Mouse (Mus musculus) large intestine, adult 2 months (tissue): ENCODE measurements around the gene Prim2. TPM values are rescaled to one million over a fixed set of nuclear protein-coding genes. Genes with fewer than 3 reads are reported as not detected.

Experiments used
- polyA plus RNA-seq: library from polyadenylated mRNA; depleted of rRNA; stranded (reverse); fragments of >200 nt; gene quantifications from 2 replicates; pipeline ENCODE4 v1.2.3, GENCODE M21; 2012; rRNA removed

The Prim2 gene
- polyA plus RNA-seq, 1 experiment = 7.4 TPM

Other genes with a start within 250 kb of the Prim2 start
- 3.9 and 6.9 TPM in 2 replicates for gene Rab23, start 50.1 kb upstream of the Prim2 start, polyA plus RNA-seq
- 15.8 and 16.9 TPM in 2 replicates for gene Bag2, start 88.0 kb upstream of the Prim2 start, polyA plus RNA-seq
- 2.2 and 3.0 TPM in 2 replicates for gene Zfp451, start 144.8 kb upstream of the Prim2 start, polyA plus RNA-seq
- 0.30 and 0.74 TPM in 2 replicates for gene Bend6, start 238.0 kb upstream of the Prim2 start, polyA plus RNA-seq
- gene Dst, start 238.4 kb upstream of the Prim2 start, polyA plus RNA-seq = 16.3 and 28.6 TPM in 2 replicates